Mouse (Mus musculus): ENCODE data around the gene Birc2.

DNA sequence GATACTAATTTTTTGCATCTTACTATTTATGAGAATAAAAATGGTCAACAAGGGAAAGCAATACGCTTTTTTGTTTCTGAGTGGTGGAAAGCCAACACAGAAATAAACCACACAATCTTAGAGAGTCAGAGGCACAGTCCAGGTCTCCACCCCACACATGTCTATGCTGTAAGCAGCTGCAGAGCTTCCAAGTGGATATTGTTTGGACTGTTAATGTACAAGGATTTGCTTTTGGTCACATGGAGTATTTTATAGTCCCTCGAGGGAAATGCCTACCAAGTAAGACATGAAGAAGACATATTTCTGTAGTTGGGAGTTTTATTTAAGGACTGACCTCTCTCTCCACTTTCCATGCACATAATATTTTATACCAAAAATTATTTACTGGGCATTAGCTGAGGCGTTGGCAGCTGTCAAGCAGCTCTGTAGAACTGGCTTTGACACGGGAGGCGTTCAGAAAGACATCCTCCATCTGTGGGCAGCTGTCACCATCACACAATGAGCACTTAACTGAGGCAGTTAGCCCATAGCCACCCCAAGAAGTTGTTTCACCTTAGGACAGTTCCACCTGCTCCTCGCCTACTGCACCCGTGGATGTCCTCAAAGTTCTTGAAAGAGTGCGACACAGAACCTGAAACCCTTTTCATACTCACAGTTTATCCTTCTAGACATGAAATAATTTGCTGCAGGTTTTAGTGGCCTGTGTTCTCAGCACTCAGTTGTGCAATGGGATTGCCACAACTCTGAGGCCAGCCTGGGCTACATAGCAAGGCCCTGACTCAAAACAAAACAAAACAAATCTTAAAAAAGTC is 46.9 kb downstream of the Birc2 start:
- TF ChIP-seq EP300 (IDR thresholded peaks at IDR 0.05; ENCODE audit: insufficient read depth, low read depth, low read length) (no peak), CTCF (IDR thresholded peaks at IDR 0.05) (no peak), POLR2A (IDR thresholded peaks at IDR 0.05; ENCODE audit: insufficient read depth, low read depth, low read length) (no peak)

Data from heart, adult 2 months (tissue).